Mouse (Mus musculus) cerebellum, adult 11 months (tissue): Measurements from ENCODE around the gene Csnk1e.
A peak's percentile ranks its signal among the peaks of the same experiment; 100 is the strongest.

ENCODE experiments used
- DNase-seq: peaks from one replicate; pipeline ENCODE4 v3.0.0; 2022

Csnk1e gene

DNA sequence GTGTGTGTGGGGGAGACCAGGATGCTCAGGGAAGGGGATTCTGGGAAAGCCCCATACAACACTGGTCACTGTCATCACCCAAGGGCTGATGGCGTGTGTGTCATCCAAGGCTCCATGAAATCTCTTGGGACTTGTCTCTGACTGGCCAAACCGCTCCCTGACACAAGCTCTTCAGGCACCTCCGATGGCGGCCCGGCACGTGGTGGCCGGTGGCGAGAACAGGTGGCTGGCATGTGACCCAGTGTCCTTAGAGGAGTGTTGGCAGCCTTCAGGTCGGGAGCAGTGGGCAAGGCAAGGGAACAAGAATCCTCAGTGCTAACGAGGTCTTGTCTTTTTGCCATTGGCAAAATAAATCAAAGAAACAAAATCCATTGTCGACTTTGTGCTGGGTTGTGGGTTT, 36.7 kb downstream of the Csnk1e start:
- DNase-seq, result no peak

DNA sequence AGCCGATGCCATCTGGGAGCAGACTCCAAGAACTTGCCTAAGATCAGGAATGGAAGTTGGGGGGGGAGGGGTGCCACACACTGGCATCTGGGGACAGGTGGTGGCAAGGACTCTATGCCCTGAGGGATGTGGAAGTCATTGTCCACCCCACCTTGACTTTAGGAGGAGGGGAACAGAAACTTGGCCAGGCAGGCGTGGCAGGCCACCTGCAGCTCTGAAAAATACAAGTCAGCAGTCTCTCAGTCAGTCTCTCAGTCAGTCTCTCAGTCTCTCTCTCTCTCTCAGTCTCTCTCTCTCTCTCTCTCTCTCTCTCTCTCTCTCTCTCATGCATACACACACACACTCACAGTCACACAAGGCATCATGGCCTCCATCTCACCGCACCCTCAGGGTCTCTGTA, 37.1 kb downstream of the Csnk1e start:
- no peak for DNase-seq

DNA sequence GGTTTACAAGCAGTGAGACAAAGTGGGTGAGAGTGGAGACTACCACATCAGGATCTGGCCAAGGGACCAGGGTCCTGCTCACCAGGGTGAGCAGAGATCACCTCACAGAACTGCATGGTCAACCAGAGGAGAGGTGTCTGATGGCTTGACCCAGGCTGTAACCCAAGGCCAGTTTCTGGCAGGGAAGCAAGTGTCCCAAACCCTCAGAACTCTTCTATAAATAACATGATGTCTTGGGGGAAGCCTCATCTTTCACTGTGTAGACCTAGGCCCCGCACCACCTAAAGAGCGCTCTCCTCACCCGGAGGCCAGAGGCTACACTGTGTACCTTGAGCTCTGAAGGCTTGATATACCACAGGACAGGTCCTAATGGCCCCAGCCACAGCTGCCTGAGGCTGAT, 38.0 kb downstream of the Csnk1e start:
- no peak for DNase-seq

DNA sequence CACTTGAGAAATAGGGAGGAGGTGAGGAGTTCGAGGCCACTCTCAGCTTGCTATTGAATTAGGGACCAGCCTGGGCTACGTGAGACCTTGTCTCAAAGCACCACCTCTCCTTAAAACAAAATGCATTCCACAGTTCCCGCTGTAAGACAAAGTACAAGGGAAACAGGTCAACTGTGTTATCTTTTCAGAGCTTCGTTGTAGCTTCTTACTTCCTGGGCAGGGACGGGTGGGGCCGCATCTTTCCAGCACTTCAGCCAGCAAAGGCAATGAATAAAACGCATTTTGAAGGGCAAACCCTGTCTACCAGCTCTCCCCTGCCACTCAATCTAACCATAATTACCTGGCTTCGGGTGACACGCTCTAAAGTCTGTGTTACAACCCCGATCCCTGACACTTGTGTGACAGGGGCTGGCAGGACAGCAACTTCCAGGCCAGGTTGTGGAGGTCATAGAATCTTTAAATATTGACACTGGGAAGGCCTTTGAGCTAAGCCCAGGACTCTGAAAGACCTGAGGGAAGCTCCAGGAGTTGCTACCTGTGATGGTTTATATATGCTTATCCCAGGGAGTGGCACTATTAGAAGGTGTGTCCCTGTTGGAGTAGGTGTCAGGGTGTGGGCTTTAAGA, 38.8 kb downstream of the Csnk1e start:
- no peak for DNase-seq

GRCm38 (mm10) chr15:79414513-79414912, 40.9 kb downstream of the Csnk1e start:
- DNase-seq, result no peak

- DNase-seq, result no peak
These were observed 41.6 kb downstream of the Csnk1e start for GRCm38 (mm10) chr15:79413802-79414201.

DNA sequence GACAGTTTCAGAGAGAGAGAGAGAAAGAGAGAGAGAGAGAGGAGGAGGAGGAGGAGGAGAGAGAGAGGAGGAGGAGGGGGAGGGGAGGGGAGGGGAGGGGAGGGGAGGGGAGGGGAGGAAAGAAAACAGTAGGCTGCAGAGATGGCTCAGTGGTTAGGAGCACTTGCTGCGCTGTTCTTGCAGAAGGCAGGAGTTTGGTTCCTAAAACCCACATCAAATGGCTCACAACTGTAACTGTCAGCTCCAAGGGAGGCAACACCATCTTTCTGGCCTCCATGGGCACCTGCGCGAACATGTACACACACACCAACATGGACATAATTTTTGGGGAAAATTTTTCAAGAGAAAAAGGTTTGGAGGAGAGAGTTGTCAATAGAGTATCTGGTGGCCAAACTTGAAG, 42.2 kb downstream of the Csnk1e start:
- no peak for DNase-seq

DNA sequence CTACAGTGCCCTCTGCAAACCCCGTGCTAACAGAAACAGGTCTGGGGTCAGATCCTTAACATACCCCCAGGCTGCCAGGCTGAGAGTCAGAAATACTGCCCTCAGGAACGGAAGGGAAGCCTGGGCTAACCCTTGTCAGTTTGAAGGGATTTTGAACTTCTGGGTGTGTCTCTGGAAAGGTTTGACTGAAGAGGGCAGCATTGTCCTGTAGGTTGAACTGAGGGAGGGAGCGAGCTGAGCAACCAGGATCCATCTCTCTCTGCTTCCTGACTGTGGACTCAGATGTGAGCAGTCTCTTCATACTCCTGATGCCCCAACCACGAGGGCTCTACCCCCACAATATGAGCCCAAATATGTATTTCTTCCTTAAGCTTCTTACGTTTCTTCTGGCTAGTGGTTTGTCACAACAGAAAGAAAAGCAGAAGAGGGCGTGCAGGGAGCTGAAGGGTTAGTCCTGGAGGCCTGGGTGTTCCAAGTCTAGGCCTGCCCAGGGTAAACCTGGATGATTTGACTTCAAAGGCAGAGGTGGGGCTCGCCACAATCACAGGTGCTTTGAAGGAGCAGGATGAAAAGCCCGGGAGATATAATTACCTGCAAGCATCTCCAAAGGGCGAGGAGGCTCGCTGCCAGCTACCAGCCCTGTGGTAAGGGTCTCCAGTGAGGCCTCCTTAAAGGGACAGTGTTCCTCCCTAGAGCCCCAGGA, 43.9 kb downstream of the Csnk1e start:
- no peak for DNase-seq

DNA sequence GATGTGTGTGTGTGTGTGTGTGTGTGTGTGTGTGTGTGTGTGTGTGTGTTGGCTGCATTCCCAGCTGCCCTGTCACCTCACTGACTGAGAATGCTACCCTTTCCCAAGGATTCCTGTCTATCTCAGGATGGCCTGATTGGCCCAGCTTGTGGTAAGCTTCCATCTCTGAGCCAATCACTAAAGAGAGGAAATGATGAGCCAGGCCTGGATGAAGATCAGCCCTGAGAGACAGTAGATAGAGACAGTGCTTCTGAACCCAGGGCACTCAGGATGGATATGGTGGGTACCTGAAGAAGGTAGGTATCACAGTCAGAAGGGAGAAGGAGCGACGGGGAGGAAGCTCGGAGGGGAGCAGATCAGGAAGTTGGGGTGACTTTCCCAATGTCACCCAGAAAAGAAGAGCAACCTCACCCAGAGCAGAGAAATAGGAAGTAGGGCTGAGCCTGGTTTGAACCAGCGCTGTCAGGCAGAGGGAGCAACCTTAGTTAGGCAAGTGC, 46.2 kb downstream of the Csnk1e start:
- no peak for DNase-seq

DNA sequence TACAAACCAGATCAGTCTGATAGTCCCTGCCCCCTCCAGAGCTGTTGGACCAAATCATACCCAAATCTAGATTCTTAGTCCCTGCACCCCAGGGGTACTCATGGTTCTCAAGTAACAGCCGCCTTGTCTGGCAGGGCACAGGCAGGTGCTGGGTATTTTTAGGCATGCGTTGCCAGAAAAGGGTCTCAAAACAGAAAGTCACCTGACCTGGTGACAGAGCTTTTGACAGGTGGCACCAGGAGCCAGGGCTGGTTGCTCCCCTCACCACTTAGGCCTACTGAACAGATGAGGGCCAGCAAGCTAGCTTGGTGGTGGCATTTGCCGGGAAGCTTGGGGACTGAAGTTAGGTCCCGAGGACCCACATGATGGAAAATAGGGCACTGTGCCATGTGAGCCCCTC, 48.8 kb downstream of the Csnk1e start:
- no peak for DNase-seq

- DNase-seq, result no peak
These were observed 51.1 kb downstream of the Csnk1e start for GRCm38 (mm10) chr15:79404277-79404676.

GRCm38 (mm10) chr15:79403763-79404210, 51.6 kb downstream of the Csnk1e start:
- no peak for DNase-seq

- peak; percentile 87 for DNase-seq
These were observed 52.3 kb downstream of the Csnk1e start, which contains the start of gene Tmem184b for GRCm38 (mm10) chr15:79402836-79403762. Gene Tmem184b (minus strand): TSS chr15:79403569.

DNA sequence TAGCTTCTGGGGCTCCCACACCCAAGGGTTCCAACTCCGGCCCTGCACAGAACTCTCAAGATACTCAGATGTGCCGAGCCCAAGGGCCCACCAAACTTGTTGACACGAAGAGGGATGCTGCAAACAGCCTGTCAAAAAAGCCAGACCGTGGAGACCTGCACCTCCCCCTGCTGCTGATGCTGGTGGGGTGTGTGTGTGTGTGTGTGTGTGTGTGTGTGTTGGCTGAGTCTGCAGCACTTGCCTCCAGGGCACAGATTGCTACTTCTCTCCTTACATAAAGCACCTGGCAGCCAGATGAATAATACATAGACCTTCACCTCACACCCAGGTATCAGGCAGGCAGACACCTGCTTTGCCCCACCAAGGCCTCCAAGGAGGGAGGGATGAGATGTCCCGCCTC, 53.2 kb downstream of the Csnk1e start:
- DNase-seq, result no peak

DNA sequence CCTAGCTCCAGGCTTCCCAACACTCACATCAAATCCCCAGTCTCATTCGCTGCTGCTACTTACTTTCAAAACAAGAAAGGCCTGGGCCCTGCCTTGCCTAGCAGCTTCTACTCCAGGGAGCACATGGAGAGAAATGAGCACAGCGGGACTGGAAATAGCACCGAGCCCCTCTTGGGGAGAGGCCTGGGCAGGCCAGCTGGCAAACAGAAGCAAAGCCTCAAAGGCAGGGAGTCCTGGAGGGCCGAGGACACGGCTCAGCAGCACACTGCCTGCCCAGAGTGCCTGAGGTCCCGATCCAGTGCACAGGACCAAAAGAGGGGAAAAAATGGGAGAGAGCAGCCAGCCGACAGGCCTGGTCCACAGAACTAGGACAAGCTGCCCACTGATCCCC, 54.4 kb downstream of the Csnk1e start:
- DNase-seq, result no peak

DNA sequence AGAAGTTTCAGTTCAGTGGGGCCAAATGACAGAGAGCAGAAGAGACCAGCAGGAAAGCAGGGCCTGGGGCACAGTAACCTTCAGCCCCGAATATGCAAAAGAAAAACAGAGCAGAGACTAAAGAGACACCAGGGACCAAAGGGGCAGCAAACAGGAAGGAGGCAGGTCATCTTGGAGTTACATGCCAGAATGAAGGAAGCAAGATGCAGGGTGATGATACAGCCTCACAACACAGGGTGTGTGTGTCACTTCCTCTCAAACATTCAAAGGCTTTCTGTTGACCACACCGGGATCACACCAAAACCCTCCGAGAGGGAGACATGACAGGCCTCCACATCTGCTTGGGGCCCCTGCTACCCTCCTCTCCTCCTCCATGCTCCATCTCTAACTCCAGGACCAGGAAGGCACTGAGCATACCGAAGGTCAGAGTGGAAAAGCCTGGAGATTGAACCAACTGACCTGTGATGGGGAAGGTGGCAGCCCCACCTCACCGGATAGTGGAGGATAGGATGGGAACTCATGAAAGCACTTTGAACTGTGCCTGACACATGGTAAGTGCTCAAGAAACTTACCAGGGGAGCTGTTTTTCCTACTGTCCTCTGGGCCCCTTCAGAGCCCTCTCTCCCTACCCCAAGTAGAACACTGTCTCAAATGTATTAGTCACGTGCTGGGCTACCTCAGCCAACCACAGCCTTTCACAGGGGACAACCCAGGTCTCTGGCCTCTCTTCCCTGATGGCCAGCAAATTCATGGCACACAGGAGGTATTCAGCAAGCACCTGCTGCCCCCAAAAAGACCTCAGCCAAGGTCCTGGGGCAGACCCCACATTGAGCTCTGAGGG, 55.0 kb downstream of the Csnk1e start:
- DNase-seq, result no peak

DNA sequence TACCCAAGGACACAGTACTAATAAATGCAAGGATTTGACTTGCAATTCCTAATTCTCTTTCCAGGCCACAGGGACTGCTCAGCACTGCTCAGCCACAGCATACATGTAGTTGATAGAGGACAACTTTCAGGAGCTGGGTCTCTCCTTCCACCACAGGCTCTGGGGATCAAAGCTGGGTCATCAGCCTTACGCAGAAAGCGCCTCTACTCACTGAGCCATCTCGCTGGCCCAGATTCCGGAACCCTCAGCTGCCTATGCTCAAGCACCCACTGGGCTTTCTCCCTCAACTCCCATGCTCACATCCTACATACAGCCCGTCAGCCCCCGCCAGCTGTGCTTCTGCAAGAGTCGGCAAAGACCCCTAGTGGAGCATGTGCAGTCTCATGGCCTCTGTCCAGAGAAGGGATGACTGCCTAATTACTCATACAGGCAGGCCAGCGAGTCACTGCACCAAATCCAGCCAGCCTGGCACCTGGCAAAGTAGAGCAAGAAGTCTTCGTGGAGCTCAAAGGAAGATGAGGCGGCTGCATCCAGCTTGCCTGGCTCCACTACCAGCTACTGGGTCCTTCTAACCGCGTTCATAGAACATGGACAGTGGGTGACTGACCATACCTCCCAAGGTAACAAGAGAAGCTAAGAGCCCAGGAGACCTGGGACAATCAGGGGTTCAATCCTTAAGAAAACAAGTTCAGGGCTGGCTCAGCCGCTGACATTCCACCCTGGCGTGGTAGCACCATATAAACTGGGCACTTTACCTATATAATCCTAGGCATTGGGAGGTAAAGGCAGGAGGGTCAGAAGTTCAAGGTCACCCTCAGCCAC, 55.9 kb downstream of the Csnk1e start:
- no peak for DNase-seq

GRCm38 (mm10) chr15:79396736-79397135, 58.6 kb downstream of the Csnk1e start:
- DNase-seq, result no peak

DNA sequence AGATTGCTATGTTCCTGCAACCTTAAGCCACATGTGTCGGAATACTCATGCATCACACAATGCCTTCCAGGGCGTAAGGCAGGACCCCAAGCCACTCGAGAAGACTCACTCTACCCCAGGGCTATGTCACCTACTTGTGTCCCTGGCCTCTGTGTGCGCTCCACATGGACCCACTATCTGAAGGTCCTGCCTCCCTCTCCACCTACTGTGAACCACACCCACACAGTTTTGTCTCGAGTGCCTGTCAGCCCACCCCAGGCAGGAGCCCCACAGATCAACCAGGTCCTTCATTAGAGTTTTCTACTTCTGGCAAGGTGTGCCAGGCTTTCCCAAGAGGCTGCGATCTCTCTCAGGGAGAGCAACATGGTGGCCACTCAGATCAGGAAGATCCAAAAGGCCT, 60.1 kb downstream of the Csnk1e start:
- DNase-seq, result no peak

DNA sequence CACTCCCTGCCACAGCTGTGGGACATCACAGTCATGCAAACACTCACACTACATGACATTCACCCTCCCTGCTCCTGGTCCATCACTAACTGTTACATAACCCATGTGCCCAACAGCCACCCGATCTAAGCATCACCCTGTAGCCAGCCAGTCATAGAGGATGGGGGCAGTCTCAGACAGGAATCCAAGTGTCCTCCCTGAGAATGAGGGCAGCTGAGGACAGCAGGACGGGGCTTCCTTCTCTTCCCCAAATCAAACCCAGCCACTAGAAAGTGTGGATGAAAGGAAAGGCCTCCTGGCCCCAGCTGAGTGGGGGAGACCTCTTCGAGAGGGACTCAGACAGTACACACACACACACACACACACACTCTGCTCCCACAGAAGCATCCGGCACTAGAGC, 60.5 kb downstream of the Csnk1e start:
- DNase-seq, result no peak

GRCm38 (mm10) chr15:79393101-79393500, 62.3 kb downstream of the Csnk1e start:
- DNase-seq, result no peak

DNA sequence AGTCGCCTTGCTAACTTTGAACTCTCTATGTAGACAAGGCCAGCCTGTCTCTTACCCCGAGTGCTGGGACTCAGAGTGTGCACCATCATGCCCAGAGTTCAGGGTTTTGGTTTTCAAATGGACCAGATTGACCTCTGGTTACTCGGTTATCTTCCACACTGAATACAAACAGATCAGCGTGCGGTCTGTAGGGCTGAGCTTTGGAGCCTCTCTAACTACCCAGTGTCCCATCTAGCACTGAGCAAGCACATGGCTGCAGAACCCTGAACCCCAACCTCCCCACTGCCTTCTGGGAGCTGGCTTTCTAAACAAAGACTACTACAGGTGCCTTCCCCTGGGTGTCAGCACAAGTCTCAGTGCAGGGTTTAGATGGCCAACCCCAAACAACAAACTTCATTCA, 62.8 kb downstream of the Csnk1e start:
- no peak for DNase-seq
